Mouse (Mus musculus): Measurements from ENCODE around the gene 1810037I17Rik.

1810037I17Rik gene

GRCm38 (mm10) chr3:122924009-122924914 is at the start of gene 1810037I17Rik:
TSS of gene 1810037I17Rik (plus strand) at chr3:122924203.
- in situ Hi-C loops (cut with MseI, MboI) = no loop called here

- in situ Hi-C loops (cut with MseI, MboI) = no loop called here
Measured at GRCm38 (mm10) chr3:122876870-122877269, 47.1 kb upstream of the 1810037I17Rik start.

GRCm38 (mm10) chr3:122877543-122877942 is 46.5 kb upstream of the 1810037I17Rik start:
- in situ Hi-C loops (cut with MseI, MboI) = no loop called here

GRCm38 (mm10) chr3:122878705-122879315 is 45.2 kb upstream of the 1810037I17Rik start:
- in situ Hi-C loops (cut with MseI, MboI) = no loop called here

- in situ Hi-C loops (cut with MseI, MboI) = no loop called here
Measured at GRCm38 (mm10) chr3:122887505-122888301, 36.3 kb upstream of the 1810037I17Rik start.

GRCm38 (mm10) chr3:122888371-122888819 is 35.6 kb upstream of the 1810037I17Rik start:
- in situ Hi-C loops (cut with MseI, MboI) = no loop called here

- in situ Hi-C loops (cut with MseI, MboI) = no loop called here
Measured at GRCm38 (mm10) chr3:122894772-122895171, 29.2 kb upstream of the 1810037I17Rik start, which contains the start of gene Fabp2. TSS of gene Fabp2 (plus strand) at chr3:122895072.

GRCm38 (mm10) chr3:122895189-122895731 is 28.7 kb upstream of the 1810037I17Rik start:
- in situ Hi-C loops (cut with MseI, MboI) = no loop called here

- in situ Hi-C loops (cut with MseI, MboI) = no loop called here
Measured at GRCm38 (mm10) chr3:122898254-122898653, 25.7 kb upstream of the 1810037I17Rik start.

- in situ Hi-C loops (cut with MseI, MboI) = loop anchor here (5.0 to 10.0 kb wide), 2 partner anchors 169 to 252 kb away; no protein-coding TSS in a partner anchor
Measured at GRCm38 (mm10) chr3:122903746-122904433, 20.1 kb upstream of the 1810037I17Rik start.

- in situ Hi-C loops (cut with MseI, MboI) = loop anchor here in 1 of 2 experiments (10.0 kb wide), 1 partner anchor 173 kb away; no protein-coding TSS in a partner anchor
Measured at GRCm38 (mm10) chr3:122907841-122908240, 16.2 kb upstream of the 1810037I17Rik start.

GRCm38 (mm10) chr3:122915493-122915892 is 8.5 kb upstream of the 1810037I17Rik start:
- in situ Hi-C loops (cut with MseI, MboI) = no loop called here

GRCm38 (mm10) chr3:122916191-122916680 is 7.8 kb upstream of the 1810037I17Rik start:
- in situ Hi-C loops (cut with MseI, MboI) = no loop called here

- in situ Hi-C loops (cut with MseI, MboI) = no loop called here
Measured at GRCm38 (mm10) chr3:122918672-122919071, 5.3 kb upstream of the 1810037I17Rik start.

- in situ Hi-C loops (cut with MseI, MboI) = no loop called here
Measured at GRCm38 (mm10) chr3:122919260-122919659, 4.7 kb upstream of the 1810037I17Rik start, which contains the start of gene Gm10959. TSS of gene Gm10959 (minus strand) at chr3:122919360.

- in situ Hi-C loops (cut with MseI, MboI) = no loop called here
Measured at GRCm38 (mm10) chr3:122920572-122921435, 3.2 kb upstream of the 1810037I17Rik start.

GRCm38 (mm10) chr3:122921676-122922527 is 2.1 kb upstream of the 1810037I17Rik start:
- in situ Hi-C loops (cut with MseI, MboI) = no loop called here

- in situ Hi-C loops (cut with MseI, MboI) = no loop called here
Measured at GRCm38 (mm10) chr3:122923147-122923546, 856 bp upstream of the 1810037I17Rik start.
